Mouse (Mus musculus): Measurements from ENCODE around the gene Sept6.

Sept6 gene

GRCm38 (mm10) chrX:36971156-36971555 is 20.4 kb downstream of the Sept6 start:
- no peak for DNase-seq (ENCODE audit: low spot score)

- no peak for DNase-seq (ENCODE audit: low spot score)
Measured at GRCm38 (mm10) chrX:36969501-36969900, 22.1 kb downstream of the Sept6 start.

- DNase-seq (ENCODE audit: low spot score): no peak
Measured at GRCm38 (mm10) chrX:36956674-36957073, 34.9 kb downstream of the Sept6 start.

GRCm38 (mm10) chrX:36941106-36941505 is 50.5 kb downstream of the Sept6 start:
- no peak for DNase-seq (ENCODE audit: low spot score)

- DNase-seq (ENCODE audit: low spot score): no peak
Measured at GRCm38 (mm10) chrX:36939806-36940413, 51.7 kb downstream of the Sept6 start.

- DNase-seq (ENCODE audit: low spot score): peak; percentile 0
Measured at GRCm38 (mm10) chrX:36935326-36935966, 56.1 kb downstream of the Sept6 start.

GRCm38 (mm10) chrX:36930574-36930973 is 61.0 kb downstream of the Sept6 start:
- DNase-seq (ENCODE audit: low spot score): peak; percentile 29

- DNase-seq (ENCODE audit: low spot score): no peak
Measured at GRCm38 (mm10) chrX:36929694-36930093, 61.9 kb downstream of the Sept6 start.

GRCm38 (mm10) chrX:36928791-36929190 is 62.8 kb downstream of the Sept6 start:
- no peak for DNase-seq (ENCODE audit: low spot score)

GRCm38 (mm10) chrX:36921346-36921745 is 70.2 kb downstream of the Sept6 start:
- no peak for DNase-seq (ENCODE audit: low spot score)

GRCm38 (mm10) chrX:36917749-36918148 is 73.8 kb downstream of the Sept6 start:
- no peak for DNase-seq (ENCODE audit: low spot score)

GRCm38 (mm10) chrX:36911343-36911742 is 80.3 kb downstream of the Sept6 start:
- DNase-seq (ENCODE audit: low spot score): peak; percentile 70

- peak; percentile 10 for DNase-seq (ENCODE audit: low spot score)
Measured at GRCm38 (mm10) chrX:36906539-36906938, 85.1 kb downstream of the Sept6 start.

GRCm38 (mm10) chrX:36903115-36903768 is 88.4 kb downstream of the Sept6 start:
- peak; percentile 95 for DNase-seq (ENCODE audit: low spot score)

- peak; percentile 19 for DNase-seq (ENCODE audit: low spot score)
Measured at GRCm38 (mm10) chrX:36902321-36903114, 89.1 kb downstream of the Sept6 start, which contains the start of gene Nkrf. Nkrf (minus strand) TSS chrX:36902899.

GRCm38 (mm10) chrX:36901655-36902054 is 89.9 kb downstream of the Sept6 start:
- no peak for DNase-seq (ENCODE audit: low spot score)

GRCm38 (mm10) chrX:36898931-36899330 is 92.7 kb downstream of the Sept6 start:
- DNase-seq (ENCODE audit: low spot score): peak; percentile 31

- DNase-seq (ENCODE audit: low spot score): peak; percentile 10
Measured at GRCm38 (mm10) chrX:36884719-36885118, 106.9 kb downstream of the Sept6 start.

- DNase-seq (ENCODE audit: low spot score): peak; percentile 24
Measured at GRCm38 (mm10) chrX:36874704-36875128, 116.9 kb downstream of the Sept6 start.

- DNase-seq (ENCODE audit: low spot score): peak; percentile 86
Measured at GRCm38 (mm10) chrX:36874178-36874696, 117.4 kb downstream of the Sept6 start.

GRCm38 (mm10) chrX:36873765-36874164 is 117.8 kb downstream of the Sept6 start, which contains the start of the genes Ube2a and C330007P06Rik:
Ube2a (plus strand) TSS chrX:36873900.
C330007P06Rik (minus strand) TSS chrX:36874111.
- no peak for DNase-seq (ENCODE audit: low spot score)

GRCm38 (mm10) chrX:36870372-36870771 is 121.2 kb downstream of the Sept6 start:
- no peak for DNase-seq (ENCODE audit: low spot score)

All from embryo, embryonic 10.5 days (tissue).